Mouse (Mus musculus) right cerebral cortex, postnatal 36 days (tissue): Measurements from ENCODE around the gene Zscan2.
A peak's percentile ranks its signal among the peaks of the same experiment; 100 is the strongest.
"Not testable (repeated sequence)": the region's sequence is repeated elsewhere in the genome, so short reads cannot be mapped to it uniquely, and the experiment has no call there.

Source experiments
- DNase-seq, 2 experiments: peaks; one replicate each; pipeline ENCODE4 v3.0.0; 2022; ENCODE audit warnings: low spot score in 2 of 2, mixed read lengths in 1 of 2

The Zscan2 gene

DNA sequence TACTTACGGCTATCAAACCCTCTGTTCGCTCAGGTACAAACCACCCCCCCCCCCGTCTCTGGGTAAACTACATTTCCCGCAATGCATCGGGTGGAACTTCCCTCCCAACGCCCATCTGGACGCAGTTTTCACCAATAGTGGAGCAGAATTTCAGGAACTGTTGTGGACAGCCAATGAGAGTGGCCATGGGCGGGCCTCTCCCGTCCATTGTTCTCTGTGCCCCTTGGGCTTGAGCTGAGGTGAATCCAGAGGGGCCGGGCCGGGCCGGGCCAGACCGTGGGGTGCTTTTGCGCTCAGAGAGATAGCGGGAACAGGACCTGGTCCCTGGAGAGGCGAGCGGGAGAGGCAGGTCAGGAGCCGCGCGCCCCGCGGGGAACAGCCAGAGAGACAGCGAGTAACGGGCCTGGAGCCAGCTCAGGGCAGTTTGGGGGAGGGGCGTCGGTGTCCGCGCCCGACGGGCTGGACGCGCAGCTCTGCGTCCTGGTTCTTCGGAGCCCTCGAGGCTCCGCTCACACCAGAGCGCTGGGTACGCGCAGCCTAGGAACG, at the start of gene Zscan2:
TSS of gene Zscan2 (plus strand) at position 192 of the 546 bp plus-strand sequence.
- DNase-seq, result peak; percentile 90 to 92

DNA sequence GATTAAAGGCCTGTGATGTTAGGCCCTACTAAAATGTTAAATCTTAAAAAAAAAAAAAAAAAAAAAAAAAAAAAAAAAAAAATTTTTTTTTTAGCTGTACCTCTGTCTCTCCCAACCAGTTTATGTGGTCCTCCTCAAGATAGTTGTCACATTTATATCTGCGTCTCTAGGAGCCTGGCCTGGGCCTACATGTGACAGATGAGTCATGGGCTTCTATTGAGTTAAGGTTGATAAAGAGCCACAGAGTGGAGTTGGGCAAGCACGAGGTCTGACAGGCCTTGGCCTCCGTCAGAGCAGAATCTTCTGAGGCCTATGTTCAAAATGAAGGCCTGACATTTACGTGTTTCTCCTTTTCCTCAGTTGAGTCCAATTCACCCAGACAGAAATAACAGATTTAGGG, 47.3 kb upstream of the Zscan2 start:
- no peak for DNase-seq

DNA sequence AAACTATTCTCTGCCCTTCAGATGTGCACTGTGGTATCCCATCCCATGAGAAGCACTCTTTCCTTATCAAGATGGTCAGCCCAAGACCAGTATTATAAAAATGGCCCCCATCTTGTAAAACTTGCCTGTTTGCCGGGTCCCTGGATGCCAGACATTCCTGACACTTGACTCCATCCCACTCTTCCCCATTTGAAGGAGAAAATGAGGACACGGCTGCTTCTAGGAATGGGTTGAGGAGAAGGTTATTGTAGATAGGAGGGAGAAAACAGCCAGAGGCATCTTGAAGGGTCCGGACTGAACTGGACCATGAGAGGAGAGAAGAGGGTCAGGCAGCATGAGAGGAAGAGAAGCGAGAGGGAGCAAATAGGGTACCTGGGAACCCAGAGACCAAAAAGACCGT, 44.1 kb upstream of the Zscan2 start:
- no peak for DNase-seq

DNA sequence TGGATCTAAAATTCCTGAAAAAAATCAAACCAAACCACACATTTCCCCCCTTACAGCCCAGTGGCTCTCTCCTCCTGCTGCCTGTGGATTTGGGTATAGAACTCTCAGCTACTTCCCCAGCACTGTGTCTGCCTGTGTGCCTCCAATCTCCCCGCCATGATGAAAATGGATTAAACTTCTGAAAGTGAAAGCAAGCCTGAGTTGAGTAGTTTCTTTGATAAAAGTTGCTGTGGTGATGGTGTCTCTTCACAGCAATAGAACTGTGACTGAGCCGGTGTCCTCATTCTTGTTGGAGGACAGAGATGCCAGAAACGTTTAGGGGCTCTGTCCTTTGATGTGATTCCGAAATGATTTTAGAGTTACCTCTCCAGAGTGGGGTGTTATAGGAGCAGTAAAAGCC, 39.9 kb upstream of the Zscan2 start:
- DNase-seq, result no peak

DNA sequence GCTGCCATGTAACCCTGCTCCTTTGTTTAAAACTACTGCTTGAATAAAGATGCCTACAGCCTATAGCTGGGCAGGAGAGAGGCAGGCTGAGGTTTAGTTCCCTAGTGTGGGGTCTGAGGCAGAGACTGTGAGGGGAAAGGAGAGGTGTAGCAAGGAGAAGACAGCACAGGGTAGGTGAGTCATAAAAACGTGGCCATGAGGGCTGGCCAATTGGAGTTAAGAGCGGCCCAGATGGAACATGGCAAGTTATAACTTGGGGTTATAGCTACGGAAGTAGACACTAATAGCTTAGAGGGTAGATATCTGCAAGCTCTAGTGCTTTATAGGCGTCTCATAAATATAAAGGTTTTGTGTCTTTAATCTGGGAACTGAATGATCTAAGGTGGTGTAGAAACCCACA, 37.5 kb upstream of the Zscan2 start:
- no peak for DNase-seq

DNA sequence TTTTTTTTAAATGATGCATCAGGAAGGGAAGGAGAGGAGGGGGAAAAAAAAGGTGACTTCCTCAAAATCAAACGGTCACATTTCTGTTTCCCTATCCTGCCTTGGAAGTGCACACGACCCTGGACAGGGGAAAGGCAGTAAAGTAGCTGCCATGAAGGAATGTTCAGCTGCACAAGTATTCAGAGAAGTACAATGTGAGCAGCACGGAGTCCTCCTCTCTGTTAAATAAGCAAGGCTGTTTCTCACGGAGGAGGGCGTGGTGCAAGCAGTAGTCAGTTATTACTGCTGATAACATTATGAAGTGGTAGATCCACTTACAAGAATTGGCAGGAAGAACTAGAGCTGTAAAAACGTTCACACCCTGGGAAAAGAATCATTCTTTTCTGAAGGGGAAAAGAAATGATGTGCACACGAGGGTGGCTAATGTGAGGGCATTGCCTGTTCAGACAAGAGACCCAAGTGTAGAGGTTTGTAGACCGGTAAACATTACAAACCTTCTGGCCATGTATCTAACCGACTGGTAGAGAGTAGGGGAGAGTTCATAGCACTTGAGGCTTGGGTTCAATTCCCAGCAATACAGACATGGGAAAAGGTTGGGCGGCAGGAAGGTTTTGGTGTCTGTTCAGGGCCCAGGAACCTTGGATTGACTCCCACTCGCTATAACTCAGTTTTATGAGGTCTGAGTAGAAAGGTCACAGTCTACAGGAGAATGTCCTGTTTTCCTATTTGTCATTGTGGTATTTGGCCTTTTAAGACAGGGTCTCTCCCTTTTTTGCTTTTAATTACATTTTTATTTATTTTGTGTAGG, 36.6 kb upstream of the Zscan2 start:
- DNase-seq, result no peak

DNA sequence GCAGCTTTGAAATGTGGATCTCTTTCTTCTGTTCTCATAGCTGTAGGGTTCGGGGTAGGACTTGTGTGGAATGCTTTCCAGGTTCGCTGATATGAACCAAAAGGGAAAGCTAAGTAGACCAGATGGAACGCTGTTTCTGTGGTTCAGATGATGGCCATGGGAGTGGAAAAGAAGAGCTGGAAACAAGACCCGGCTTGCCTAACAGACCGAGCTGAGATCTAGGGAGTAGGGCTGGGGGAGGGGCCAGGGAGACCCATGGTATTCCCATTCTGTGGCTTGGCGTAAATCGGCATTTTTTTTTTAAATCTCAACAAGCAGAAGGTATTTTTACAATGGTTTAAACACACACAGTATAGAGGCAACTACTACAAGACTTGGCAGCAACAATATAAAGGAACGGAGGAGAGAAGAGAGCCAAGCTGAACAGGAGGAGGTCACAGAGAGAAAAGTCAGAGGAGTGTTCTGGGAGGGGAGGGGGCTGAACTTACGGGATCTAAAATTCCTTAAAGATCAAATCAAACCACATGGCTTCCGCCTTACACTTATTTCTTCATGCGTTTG, 34.8 kb upstream of the Zscan2 start, which contains the start of gene Iqgap1:
TSS of gene Iqgap1 (minus strand) at position 132 of the 561 bp plus-strand sequence.
- DNase-seq, result no peak

DNA sequence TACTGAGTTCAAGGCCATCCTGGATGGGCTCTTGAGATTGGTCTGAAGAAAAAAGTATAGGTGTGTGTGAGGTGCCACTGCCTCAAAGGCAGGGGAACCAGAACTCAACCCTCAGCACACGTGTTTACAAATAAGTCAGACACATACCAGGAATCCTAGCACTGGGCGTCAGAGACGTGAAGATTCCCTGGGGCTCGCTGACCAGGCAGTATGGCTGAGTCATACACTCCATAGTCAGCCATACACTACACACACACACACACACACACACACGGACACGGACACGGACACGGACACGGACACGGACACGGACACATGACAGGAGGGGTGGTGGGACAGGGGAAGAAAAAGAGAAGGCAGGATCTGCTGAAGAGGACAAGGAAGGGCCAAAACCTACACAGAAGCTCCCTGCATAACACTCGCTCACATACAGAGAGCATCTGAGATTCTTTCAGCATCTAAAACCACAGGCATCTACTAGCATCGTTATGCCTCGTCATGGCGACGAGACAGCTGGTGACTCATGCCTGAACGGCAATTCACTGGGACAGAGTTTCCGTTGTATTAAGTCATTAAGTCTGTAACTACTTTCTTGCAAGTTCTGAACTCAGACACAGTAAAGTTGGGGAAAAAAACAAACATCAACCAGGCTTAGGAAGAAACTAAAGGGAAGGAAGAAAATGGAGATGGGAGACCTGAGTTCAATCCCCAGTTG, 32.4 kb upstream of the Zscan2 start:
- no peak for DNase-seq

DNA sequence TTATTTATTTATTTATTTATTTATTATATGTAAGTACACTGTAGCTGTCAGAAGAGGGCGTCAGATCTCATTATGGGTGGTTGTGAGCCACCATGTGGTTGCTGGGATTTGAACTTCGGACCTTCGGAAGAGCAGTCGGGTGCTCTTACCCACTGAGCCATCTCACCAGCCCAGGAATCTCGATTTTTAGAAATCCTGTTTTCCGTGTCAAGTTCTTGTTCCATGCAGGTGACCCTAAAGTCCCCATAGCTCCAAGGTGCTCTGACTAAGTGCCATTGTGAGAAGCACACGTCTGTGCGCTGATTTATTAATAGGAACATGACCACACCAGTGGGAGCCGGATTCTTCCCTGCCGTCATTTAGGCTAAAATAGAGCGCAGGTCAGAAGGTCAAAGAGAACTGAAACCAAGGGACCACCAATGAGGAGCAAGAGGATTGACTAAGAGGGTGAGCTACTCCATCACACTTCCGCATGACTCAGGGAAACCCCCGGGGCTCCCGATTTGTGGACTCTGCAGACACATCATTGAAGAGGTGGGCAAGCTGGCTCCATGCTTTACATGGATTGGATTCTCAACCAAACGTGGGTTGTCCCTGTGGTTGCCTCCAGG, 30.4 kb upstream of the Zscan2 start:
- DNase-seq, result no peak

DNA sequence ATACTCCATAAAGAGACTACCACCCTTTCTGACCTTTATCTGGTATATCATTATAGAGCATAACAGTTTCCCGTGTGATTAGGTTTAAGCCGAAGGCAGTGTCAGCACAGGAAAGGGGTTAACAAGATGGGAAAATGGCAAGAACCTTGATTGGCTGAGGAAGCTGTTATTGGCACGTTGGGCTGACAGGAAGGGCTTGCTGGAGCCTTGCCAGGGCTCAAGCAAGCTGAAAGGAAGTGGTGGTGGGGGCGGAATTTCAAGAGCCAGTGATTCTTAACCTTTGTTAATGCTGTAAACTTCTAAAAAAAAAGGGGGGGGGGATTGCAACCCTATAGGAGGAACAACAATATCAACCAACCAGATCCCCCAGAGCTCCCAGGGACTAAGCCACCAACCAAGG, 28.5 kb upstream of the Zscan2 start:
- DNase-seq, result no peak

DNA sequence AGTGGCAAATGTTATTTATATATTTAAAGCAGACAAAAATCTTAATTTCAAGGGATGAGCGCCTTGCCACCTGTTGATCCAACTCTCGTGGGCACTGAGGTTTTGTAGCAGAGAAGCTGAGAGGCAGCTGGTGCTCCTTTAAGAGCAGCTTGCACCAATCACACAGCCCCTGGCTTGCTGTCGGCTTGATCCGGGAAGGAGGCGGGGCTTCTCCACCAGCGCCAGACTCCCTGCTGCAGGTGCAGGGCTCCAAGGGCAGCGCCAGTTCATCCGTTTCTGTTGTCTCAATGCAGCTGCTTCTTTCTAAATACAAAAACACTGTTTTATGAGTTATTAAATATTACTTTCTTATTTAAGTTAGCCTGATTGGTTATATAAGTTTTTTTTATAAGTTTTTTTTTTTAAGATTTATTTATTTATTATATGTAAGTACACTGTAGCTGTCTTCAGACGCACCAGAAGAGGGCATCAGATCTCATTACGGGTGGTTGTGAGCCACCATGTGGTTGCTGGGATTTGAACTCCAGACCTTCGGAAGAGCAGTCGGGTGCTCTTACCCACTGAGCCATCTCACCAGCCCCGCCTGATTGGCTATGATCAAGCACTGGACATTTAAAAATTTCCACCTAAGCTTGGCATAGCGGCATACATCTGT, 27.6 kb upstream of the Zscan2 start:
- DNase-seq, result not testable (repeated sequence)

DNA sequence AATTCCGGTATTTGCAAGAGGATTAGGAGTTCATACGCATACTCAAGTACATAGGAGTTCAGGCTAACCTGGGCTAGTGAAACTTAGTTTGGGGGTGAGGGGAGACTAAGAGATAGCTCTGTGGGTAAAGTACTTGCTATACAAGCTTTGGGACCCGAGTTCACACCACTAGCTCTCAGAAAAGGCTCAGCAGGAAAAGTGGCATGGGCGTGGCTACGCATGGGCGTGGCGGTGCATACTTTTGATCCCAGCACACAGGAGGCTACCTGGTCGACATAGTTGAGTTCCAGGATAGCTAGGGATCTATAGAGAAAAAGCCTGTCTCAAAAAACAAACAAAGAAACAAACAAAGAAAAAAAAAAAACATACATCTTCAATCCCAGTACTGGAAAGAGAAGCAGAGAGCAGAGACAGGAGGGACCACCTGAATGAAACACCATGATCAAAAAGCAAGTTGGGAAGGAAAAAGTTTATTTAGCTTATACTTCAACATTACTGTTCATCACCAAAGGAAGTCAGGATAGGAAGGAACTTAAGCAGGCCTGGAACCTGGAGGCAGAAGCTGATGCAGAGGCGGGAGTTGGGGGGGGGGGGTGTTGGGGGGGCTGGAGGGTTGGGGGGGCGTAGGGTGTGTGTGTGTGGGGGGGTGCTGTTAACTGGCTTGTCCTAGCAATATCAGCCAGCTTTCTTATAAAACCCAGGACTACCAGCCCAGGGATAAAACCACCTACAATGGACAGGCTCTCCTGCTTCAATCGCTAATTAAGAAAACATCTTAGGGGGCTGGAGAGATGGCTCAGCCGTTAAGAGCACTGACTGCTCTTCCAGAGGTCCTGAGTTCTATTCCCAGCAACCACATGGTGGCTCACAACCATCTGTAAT, 26.8 kb upstream of the Zscan2 start:
- no peak for DNase-seq

DNA sequence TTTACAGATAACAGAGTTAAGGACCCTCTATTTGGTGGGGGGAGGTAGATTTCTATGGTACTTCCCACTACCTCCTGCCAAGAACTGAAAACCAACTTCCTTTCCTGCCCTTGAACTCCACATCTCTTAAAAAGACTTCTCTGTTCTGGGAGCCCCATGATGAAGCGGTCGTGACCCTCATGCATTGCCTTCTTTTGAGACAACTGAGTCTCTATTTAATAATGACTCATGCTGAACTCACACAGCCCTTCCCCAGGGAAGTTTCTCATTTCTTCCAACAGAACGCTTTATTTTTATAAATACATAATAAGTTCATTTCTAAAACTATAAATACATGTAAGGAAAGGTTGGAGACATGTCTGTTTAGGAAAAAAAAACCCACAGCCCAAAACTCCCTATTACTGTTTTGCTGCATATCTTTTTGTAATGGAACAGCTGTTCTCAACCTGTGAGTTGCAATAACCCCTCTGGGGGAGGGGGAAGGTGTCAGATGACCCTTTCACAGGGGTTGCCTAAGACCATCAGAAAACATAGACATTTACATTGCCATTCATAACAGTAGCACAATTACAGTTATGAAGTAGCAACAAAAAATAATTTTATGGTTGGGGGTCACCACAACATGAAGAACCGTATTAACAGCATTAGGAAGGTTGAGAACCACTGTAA, 24.6 kb upstream of the Zscan2 start:
- no peak for DNase-seq

DNA sequence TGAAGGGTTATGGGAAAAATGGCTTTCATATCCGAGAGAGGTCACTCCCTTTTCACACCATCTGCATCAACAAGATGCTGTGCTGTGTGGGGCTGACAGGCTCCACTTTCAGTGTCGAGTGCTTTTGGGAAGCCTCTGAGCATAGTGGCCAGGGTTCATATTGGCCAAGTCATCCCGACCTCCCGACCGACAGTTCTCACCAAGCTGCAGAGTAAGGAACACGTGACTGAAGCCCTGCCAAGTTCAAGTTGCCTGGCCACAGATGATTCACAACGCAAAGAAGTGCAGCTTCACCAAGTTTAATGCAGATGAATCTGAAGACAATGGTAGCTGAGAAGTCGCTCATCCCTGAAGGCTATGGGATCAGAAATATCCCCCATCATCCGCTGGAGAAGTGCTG, 23.0 kb upstream of the Zscan2 start:
- DNase-seq, result no peak

DNA sequence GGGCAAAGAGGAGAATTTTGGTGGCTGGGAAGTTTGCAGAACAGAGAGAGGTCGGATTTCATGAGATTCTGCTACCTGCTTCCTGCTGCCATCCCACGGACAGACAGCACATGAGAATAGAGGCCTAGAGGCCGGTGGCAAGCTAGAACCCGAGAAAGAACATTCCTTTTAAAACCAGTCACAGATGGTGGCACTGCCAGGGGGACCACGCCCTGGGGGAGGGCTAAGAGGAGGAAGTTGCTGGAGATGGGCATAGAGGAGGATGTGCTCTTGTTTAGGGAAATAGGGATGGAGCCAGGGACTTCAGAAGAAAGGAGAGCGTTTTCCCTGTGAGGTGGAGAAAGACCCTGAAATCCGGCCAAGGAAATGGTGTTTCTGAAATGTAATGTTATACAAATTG, 22.5 kb upstream of the Zscan2 start:
- no peak for DNase-seq

DNA sequence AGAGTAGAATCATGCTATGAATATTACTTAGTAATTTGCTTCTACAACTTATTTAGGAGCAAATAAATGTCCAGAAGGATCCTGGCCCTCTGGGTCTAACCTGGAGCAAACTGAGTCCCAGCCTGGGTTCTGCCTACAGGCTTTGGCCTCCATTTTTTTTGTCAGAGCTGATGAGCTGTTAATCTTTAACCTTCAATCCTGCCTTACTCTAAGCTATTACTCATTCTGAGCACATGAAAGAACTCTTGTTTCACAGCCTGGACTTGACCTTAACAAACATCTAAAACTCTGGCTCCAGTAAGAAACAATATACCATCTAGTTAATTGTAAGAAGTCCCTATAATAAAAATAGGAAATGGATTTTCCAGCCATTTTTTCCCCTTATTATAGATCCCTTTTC, 21.0 kb upstream of the Zscan2 start:
- DNase-seq, result no peak

DNA sequence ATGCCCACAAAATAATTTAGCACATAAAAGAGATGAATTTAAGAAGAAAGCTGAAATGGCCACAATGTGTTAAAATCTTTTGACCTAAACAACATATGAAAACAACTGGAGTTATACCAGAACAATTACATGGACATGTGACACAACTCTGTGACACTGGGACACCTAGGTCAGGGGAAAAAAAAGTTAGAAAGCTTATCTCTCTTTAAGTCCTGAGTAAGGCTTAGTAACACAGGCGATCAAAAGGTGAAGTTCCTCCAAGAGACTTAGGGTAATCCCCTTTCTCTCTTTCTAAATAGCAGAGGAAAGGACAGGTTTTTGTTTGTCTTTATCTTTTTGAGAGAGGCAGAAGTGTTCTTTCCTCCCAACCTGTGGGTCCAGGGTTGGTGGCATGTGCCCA, 20.5 kb upstream of the Zscan2 start:
- DNase-seq, result no peak

DNA sequence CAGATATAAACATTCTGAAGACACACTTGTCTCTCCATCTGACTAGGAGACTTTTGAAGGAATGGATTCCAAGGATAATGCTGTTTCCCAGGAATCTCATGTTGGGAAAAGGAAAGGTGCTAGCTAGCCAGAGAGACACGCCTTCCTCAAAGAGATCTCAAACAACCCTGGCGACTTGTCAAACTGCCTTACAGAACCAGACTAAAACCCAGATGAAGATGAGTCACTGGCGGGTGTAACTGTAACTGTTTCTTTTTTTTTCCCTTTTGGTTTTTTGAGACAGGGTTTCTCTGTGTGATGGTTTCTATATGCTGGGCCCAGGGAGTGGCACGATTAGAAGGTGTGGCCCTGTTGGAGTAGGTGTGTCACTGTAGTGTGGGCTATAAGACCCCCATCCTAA, 19.8 kb upstream of the Zscan2 start:
- DNase-seq, result no peak

DNA sequence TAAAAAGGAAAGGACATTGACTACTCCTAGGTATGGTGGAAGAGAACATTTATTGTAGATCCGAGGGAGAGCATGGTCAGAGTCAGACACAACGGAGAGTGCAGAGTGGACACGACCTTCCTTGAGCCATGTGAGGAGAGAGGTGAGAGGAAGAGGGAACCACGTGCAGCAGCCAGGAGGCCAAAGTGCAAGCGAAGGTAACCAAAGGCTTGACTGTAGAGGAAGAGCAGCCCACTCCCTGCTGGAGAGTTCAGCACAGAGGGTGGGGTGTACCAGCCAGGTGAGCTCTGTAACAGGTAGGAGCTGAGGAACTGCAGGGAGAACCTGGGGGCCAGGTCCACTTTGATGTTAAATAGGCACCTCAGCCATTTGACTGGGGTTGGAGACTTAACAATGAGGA, 18.6 kb upstream of the Zscan2 start:
- DNase-seq, result no peak

DNA sequence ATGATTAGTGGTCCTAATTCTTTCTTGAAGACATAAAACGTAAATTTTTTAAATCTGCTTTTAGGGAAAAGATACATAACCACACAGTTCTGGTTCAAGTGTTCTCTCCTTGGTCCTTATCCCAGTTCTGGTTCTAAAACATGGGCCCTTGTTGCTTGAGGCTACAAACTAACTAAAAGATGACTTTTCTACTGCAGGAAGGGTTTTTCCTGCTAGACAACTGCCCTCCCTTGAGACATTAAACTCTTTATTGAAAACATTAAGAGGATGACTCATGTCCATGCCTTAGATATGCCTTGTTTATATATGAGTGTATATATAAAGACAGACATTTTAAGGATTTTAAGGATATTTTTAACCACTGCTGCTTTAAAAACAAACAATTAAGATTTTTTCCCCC, 17.5 kb upstream of the Zscan2 start:
- no peak for DNase-seq
